Mouse (Mus musculus): Measurements from ENCODE around the gene Olfr690. TPM values are rescaled to one million over a fixed set of nuclear protein-coding genes. Genes with fewer than 3 reads are reported as not detected.
"Not testable (repeated sequence)": the region's sequence is repeated elsewhere in the genome, so short reads cannot be mapped to it uniquely, and the experiment has no call there.

Gene Olfr690
- not detected in 2 replicates for polyA plus RNA-seq (2012; ENCODE audit: insufficient read depth, insufficient read length, missing spikeins)

GRCm38 (mm10) chr7:105334004-105334403 is at the start of gene Olfr690:
Gene Olfr690 (minus strand): TSS chr7:105334104.
- no peak within 1 kb of the TSS for H3K4me3 ChIP-seq (ENCODE audit: insufficient read depth, low read depth, low read length)
- no peak within 1 kb of the TSS for H3K27ac ChIP-seq (replicated peaks; ENCODE audit: low read depth, low read length)
- H3K4me1 ChIP-seq (ENCODE audit: control insufficient read depth, insufficient read depth, insufficient read length, low read length): no peaks in the 10 kb centered on the region

GRCm38 (mm10) chr7:105380329-105380728 is 46.4 kb upstream of the Olfr690 start:
- Histone ChIP-seq H3K4me3 (ENCODE audit: insufficient read depth, low read depth, low read length) (no peak overlapping the region), H3K4me1 (ENCODE audit: control insufficient read depth, insufficient read depth, insufficient read length, low read length) (no peaks in the 10 kb centered on the region), H3K27ac (replicated peaks; ENCODE audit: low read depth, low read length) (no peak overlapping the region)

DNA sequence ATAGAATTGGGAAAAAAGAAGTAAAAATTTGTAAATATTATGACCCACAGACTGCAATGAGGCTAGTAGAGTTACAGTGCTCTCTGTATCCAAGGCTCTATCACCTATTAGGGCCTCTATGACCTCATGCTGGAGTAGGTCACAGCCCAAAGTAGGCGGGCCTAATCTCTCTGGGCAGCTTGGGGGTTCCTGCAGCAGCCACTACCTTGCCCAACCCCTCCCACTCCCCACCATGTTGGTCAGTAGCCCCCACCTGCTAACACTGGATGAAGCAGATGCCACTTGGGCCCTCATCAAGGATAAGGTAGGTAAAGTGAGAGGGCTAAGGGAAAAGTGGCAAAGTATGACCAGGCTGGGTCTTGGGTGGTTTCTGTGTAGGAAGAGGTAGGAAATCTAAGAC is 41.0 kb upstream of the Olfr690 start, which contains the start of gene Gm5901:
TSS of gene Gm5901 (plus strand) at position 173 of the 400 bp plus-strand sequence.
- Histone ChIP-seq H3K4me1 (ENCODE audit: control insufficient read depth, insufficient read depth, insufficient read length, low read length) (no peaks in the 10 kb centered on the region), H3K27ac (replicated peaks; ENCODE audit: low read depth, low read length) (no peak within 1 kb of the TSS), H3K4me3 (ENCODE audit: insufficient read depth, low read depth, low read length) (no peak within 1 kb of the TSS)

DNA sequence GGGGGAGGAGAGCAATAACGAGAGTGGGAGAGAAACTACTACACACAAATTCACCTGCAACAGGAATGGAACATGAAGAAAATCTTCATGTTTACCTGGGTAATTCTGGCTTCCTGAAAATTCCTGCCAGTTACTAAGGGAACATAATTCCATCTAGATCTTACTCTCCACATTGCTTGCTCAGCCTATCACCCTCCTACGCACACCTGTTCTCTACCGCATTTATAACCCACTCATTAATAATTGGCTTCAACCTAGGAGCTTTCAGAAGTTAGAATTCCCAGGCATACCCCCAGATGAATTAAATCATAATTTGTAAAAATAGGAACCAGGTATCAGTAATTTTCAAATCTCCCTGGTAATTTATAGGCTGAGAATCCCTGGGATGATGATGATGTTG is 40.1 kb upstream of the Olfr690 start:
- H3K27ac ChIP-seq (replicated peaks; ENCODE audit: low read depth, low read length): no peak overlapping the region
- H3K4me1 ChIP-seq (ENCODE audit: control insufficient read depth, insufficient read depth, insufficient read length, low read length): no peaks in the 10 kb centered on the region
- H3K4me3 ChIP-seq (ENCODE audit: insufficient read depth, low read depth, low read length): no peak overlapping the region

GRCm38 (mm10) chr7:105373509-105373908 is 39.6 kb upstream of the Olfr690 start:
- Histone ChIP-seq H3K4me3 (ENCODE audit: insufficient read depth, low read depth, low read length) (no peak overlapping the region), H3K4me1 (ENCODE audit: control insufficient read depth, insufficient read depth, insufficient read length, low read length) (no peaks in the 10 kb centered on the region), H3K27ac (replicated peaks; ENCODE audit: low read depth, low read length) (no peak overlapping the region)

DNA sequence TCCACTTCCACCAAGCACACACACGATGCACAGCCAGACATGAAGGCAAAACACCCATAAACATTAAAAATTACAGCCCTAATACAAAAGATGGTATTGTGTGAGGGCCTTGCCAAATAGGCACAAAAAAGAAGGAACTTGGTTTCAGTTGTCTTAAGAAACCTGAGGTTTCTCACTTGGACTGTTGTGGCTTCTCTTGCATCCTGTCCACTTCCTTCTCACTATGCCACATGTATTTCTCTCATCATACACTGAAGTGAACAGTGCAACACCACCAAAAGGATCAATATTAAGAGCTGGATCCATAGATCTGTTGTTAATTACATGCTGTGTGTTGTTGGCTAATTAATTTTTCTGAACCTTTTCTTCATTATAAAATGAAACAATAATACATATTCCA is 39.0 kb upstream of the Olfr690 start:
- no peak overlapping the region for H3K4me3 ChIP-seq (ENCODE audit: insufficient read depth, low read depth, low read length)
- H3K27ac ChIP-seq (replicated peaks; ENCODE audit: low read depth, low read length): no peak overlapping the region

DNA sequence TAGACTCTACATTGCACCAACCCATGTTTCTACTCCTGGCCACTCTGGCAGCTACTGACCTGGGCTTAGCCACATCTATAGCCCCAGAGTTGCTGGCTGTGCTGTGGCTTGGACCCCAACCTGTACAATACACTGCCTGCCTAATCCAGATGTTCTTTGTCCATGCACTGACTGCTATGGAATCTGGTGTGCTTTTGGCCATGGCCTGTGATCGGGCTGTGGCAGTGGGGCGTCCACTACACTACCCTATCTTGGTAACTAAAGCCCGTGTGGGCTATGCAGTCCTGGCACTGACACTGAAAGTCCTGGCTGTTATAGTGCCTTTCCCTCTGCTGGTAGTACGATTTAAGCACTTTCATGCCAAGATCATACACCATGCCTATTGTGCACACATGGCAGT is 34.6 kb upstream of the Olfr690 start:
- H3K27ac ChIP-seq (replicated peaks; ENCODE audit: low read depth, low read length): no peak overlapping the region
- H3K4me3 ChIP-seq (ENCODE audit: insufficient read depth, low read depth, low read length): no peak overlapping the region
- H3K4me1 ChIP-seq (ENCODE audit: control insufficient read depth, insufficient read depth, insufficient read length, low read length): no peaks in the 10 kb centered on the region

More for the DNA sequence above, 39.0 kb upstream of the Olfr690 start:
- H3K4me1 ChIP-seq (ENCODE audit: control insufficient read depth, insufficient read depth, insufficient read length, low read length): no peaks in the 10 kb centered on the region

DNA sequence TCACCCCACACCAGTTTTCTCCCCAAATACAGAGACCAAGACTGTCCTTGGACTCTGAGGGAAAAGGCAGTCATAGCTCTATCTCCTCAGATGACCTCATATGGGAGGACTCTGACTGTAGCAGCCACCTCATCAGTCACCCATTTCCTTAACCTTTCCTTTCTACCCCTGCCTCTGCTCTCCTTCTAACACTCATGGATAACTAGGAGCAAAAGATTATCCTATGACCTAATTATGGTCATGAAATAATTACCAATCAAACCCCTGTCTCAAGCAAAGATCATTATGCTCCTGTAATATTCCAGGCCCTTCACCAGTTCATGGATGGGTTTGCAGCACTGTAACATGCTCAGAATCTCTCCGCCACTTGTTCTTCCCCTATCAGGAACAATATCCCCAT is 34.0 kb upstream of the Olfr690 start, which contains the start of gene Olfr692:
TSS of gene Olfr692 (plus strand) at position 301 of the 400 bp plus-strand sequence.
- H3K4me3 ChIP-seq (ENCODE audit: insufficient read depth, low read depth, low read length): no peak within 1 kb of the TSS
- H3K4me1 ChIP-seq (ENCODE audit: control insufficient read depth, insufficient read depth, insufficient read length, low read length): no peaks in the 10 kb centered on the region
- no peak within 1 kb of the TSS for H3K27ac ChIP-seq (replicated peaks; ENCODE audit: low read depth, low read length)

GRCm38 (mm10) chr7:105367268-105367667 is 33.4 kb upstream of the Olfr690 start:
- Histone ChIP-seq H3K4me3 (ENCODE audit: insufficient read depth, low read depth, low read length) (no peak overlapping the region), H3K4me1 (ENCODE audit: control insufficient read depth, insufficient read depth, insufficient read length, low read length) (no peaks in the 10 kb centered on the region), H3K27ac (replicated peaks; ENCODE audit: low read depth, low read length) (no peak overlapping the region)

DNA sequence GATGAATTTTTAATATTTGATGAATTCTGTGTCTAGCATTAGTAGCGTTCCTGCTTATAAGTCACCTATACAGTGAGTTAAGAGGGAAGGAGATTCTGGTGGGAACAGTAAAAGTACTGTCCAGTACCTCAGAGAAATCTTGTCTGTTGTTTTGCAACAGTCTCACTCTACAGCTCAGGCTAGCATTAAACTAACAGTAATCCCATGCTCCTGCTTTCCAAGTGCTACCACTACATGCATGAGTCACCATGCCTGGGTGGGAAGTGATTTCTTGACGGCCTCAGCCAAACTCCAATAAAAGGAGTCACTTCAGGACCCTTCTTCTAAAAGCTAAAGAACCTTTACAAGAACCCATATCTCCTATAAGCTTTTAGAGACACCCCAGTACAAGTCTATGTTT is 27.8 kb upstream of the Olfr690 start:
- no peaks in the 10 kb centered on the region for H3K4me1 ChIP-seq (ENCODE audit: control insufficient read depth, insufficient read depth, insufficient read length, low read length)
- H3K4me3 ChIP-seq (ENCODE audit: insufficient read depth, low read depth, low read length): no peak overlapping the region
- no peak overlapping the region for H3K27ac ChIP-seq (replicated peaks; ENCODE audit: low read depth, low read length)

- H3K4me1 ChIP-seq (ENCODE audit: control insufficient read depth, insufficient read depth, insufficient read length, low read length); H3K4me3 ChIP-seq (ENCODE audit: insufficient read depth, low read depth, low read length); H3K27ac ChIP-seq (replicated peaks; ENCODE audit: low read depth, low read length): not testable (repeated sequence)
Observed at GRCm38 (mm10) chr7:105356487-105356886, 22.6 kb upstream of the Olfr690 start.

- H3K4me3 ChIP-seq (ENCODE audit: insufficient read depth, low read depth, low read length); H3K27ac ChIP-seq (replicated peaks; ENCODE audit: low read depth, low read length); H3K4me1 ChIP-seq (ENCODE audit: control insufficient read depth, insufficient read depth, insufficient read length, low read length): not testable (repeated sequence)
Observed at GRCm38 (mm10) chr7:105356064-105356463, 22.2 kb upstream of the Olfr690 start.

GRCm38 (mm10) chr7:105342752-105343151 is 8.8 kb upstream of the Olfr690 start:
- Histone ChIP-seq H3K4me1 (ENCODE audit: control insufficient read depth, insufficient read depth, insufficient read length, low read length) (no peaks in the 10 kb centered on the region), H3K4me3 (ENCODE audit: insufficient read depth, low read depth, low read length) (no peak overlapping the region), H3K27ac (replicated peaks; ENCODE audit: low read depth, low read length) (no peak overlapping the region)

DNA sequence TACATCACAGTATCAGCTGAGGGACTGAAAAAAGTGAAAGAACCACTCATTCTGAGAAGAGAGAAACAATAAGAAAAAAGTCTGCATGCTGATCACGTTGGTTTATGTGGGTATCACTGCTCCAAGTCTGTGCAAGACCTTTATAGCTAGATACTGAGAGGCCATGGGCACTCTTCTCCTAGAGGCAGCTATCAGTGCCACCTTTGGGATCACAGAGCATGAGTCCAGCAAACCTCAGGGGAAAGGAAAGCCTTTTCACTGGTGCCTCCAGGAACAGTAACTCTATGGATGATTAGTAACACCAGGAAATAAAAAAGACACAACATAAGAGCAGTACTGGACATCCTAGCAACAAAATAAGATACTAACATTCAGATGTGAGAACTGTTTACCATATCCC is 8.3 kb upstream of the Olfr690 start, which contains the start of gene Olfr691:
TSS of gene Olfr691 (minus strand) at position 101 of the 400 bp plus-strand sequence.
- no peak within 1 kb of the TSS for H3K27ac ChIP-seq (replicated peaks; ENCODE audit: low read depth, low read length)
- H3K4me3 ChIP-seq (ENCODE audit: insufficient read depth, low read depth, low read length): no peak within 1 kb of the TSS

GRCm38 (mm10) chr7:105325302-105325701 is 8.6 kb downstream of the Olfr690 start:
- Histone ChIP-seq H3K4me1 (ENCODE audit: control insufficient read depth, insufficient read depth, insufficient read length, low read length) (no peaks in the 10 kb centered on the region), H3K4me3 (ENCODE audit: insufficient read depth, low read depth, low read length) (no peak overlapping the region), H3K27ac (replicated peaks; ENCODE audit: low read depth, low read length) (no peak overlapping the region)

More for the DNA sequence above, 8.3 kb upstream of the Olfr690 start, which contains the start of gene Olfr691:
- no peaks in the 10 kb centered on the region for H3K4me1 ChIP-seq (ENCODE audit: control insufficient read depth, insufficient read depth, insufficient read length, low read length)

DNA sequence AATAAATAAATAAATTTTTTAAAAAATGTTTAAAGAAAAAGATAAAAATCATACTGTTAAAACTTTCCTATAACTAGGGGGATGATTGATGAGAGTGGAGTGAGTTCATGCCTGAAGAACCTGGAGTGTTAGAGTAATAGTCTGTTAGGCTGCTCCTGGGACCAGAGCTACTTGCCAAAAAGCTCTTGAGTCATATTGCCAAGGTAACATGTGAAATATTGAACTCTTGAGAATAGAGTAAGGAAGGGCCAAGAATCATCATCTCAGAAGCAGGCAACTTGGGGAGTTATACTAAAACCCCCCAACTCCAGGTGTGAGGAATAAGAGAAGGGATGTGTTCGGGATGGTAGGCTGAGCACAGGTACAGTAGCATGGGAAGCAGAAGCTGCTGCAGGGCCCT is 23.0 kb downstream of the Olfr690 start, which contains the start of gene Olfr689:
TSS of gene Olfr689 (plus strand) at position 301 of the 400 bp plus-strand sequence.
- H3K27ac ChIP-seq (replicated peaks; ENCODE audit: low read depth, low read length): no peak within 1 kb of the TSS
- H3K4me3 ChIP-seq (ENCODE audit: insufficient read depth, low read depth, low read length): no peak within 1 kb of the TSS
- no peaks in the 10 kb centered on the region for H3K4me1 ChIP-seq (ENCODE audit: control insufficient read depth, insufficient read depth, insufficient read length, low read length)

Measured in brown adipose tissue, adult 24 weeks (tissue).